Mouse (Mus musculus): ENCODE measurements around the gene Rinl.

DNA sequence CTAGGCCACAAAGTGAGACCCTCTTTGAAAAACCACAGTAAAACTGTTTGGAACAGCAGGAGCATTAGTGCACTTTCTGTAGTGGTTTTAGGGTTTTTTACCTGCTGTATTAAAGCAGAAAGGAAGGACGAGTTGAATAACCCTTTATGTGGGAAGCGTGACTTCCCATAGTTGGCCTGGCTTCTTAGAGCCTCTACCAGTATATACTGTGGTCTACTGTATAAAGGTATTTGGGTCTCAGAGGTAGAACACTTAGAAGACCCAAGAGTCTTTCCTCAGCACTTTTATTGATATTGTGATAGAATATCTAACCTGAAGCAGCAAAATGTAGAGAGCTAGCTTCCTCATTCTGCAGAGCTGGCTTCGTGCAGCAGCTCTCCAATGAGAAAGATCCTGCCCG lies 30.8 kb downstream of the Rinl start:
- TF ChIP-seq CTCF (IDR thresholded peaks at IDR 0.05; ENCODE audit: insufficient read depth, low read depth, low read length) (no peak), POLR2A (IDR thresholded peaks at IDR 0.05; ENCODE audit: insufficient read depth, low read depth, low read length) (no peak)
